Mouse (Mus musculus) forelimb bud, embryonic 11.5 days (tissue): Measurements from ENCODE around the gene Cbwd1.
"Not testable (repeated sequence)": the region's sequence is repeated elsewhere in the genome, so short reads cannot be mapped to it uniquely, and the experiment has no call there.

ENCODE experiments used
- DNase-seq: peaks from one replicate; pipeline ENCODE4 v3.0.0-alpha.2; 2012; ENCODE audit warnings: low read depth, low spot score

Gene Cbwd1

GRCm38 (mm10) chr19:24897006-24897895, 64.2 kb downstream of the Cbwd1 start:
- DNase-seq: peak; percentile 20

- DNase-seq: no peak
Measured at GRCm38 (mm10) chr19:24896536-24896935, 64.9 kb downstream of the Cbwd1 start.

- no peak for DNase-seq
Measured at GRCm38 (mm10) chr19:24886888-24887287, 74.5 kb downstream of the Cbwd1 start.

GRCm38 (mm10) chr19:24885504-24885903, 75.9 kb downstream of the Cbwd1 start:
- DNase-seq: peak; percentile 73

GRCm38 (mm10) chr19:24881237-24881636, 80.2 kb downstream of the Cbwd1 start:
- DNase-seq: no peak

- DNase-seq: not testable (repeated sequence)
Measured at GRCm38 (mm10) chr19:24875129-24875870, 86.1 kb downstream of the Cbwd1 start, which contains the start of gene Gm10053. Gene Gm10053 (plus strand): TSS chr19:24875686.

- no peak for DNase-seq
Measured at GRCm38 (mm10) chr19:24873873-24874272, 87.5 kb downstream of the Cbwd1 start.

- DNase-seq: peak; percentile 85
Measured at GRCm38 (mm10) chr19:24871037-24871635, 90.3 kb downstream of the Cbwd1 start.
